24 mouse cellular contexts compared by ENCODE assay signal in genomic region chr5:142378068-142378467, GRCm38 (mm10).
"Had no signal": no experiment of that assay in that cellular context is flagged by ENCODE, and none has a peak within 500 bp of the region (broad histone marks: within the 10 kb centered on the region; RNA-seq: fewer than 3 reads in every experiment).

No protein-coding gene starts in this region.

- H3K9me3 ChIP-seq: heart, embryonic 10.5 days; hindbrain, embryonic 13.5 days; intestine, embryonic 15.5 days; liver, embryonic 12.5 days had no signal

- H3K27me3 ChIP-seq: heart, embryonic 12.5 days; hindbrain, embryonic 13.5 days; intestine, embryonic 15.5 days; limb, embryonic 12.5 days; limb, embryonic 15.5 days; liver, embryonic 12.5 days had no signal

- DNase-seq: gastrocnemius, adult 2 months; gastrocnemius, postnatal 10 days; gastrocnemius, postnatal 25 days; heart, adult 18-20 months; heart, postnatal 14 days; heart, postnatal 4 days; kidney, adult 18-20 months; kidney, adult 8-10 months; kidney, postnatal 10 days; kidney, postnatal 25 days; kidney, postnatal 4 days; left cerebral cortex, postnatal 4 days had no signal

- H3K4me1 ChIP-seq: heart, embryonic 10.5 days; hindbrain, embryonic 13.5 days; intestine, embryonic 15.5 days; liver, embryonic 12.5 days had no signal

- H3K4me2 ChIP-seq: heart, embryonic 12.5 days; hindbrain, embryonic 13.5 days; intestine, embryonic 15.5 days; limb, embryonic 12.5 days; limb, embryonic 15.5 days; liver, embryonic 12.5 days had no signal

- H3K27ac ChIP-seq: gastrocnemius, adult 2 months; heart, embryonic 10.5 days; hindbrain, embryonic 13.5 days; intestine, embryonic 15.5 days; layer of hippocampus, adult 2 months; limb, embryonic 12.5 days; limb, embryonic 15.5 days; liver, embryonic 12.5 days; liver, embryonic 14.5 days had no signal

- ATAC-seq: hindbrain, embryonic 16.5 days; inflammation-experienced regulatory T-cells, adult 6 months; intestine, embryonic 15.5 days; intestine, postnatal 0 days; liver, embryonic 12.5 days had no signal

- H3K4me3 ChIP-seq: gastrocnemius, adult 2 months; heart, embryonic 10.5 days; heart, embryonic 12.5 days; hindbrain, embryonic 13.5 days; intestine, embryonic 15.5 days; layer of hippocampus, adult 2 months; limb, embryonic 12.5 days; limb, embryonic 15.5 days; liver, embryonic 12.5 days had no signal

- H3K9ac ChIP-seq: heart, embryonic 12.5 days; hindbrain, embryonic 13.5 days; intestine, embryonic 15.5 days; limb, embryonic 12.5 days; limb, embryonic 15.5 days; liver, embryonic 12.5 days; liver, embryonic 14.5 days had no signal

- H3K36me3 ChIP-seq: heart, embryonic 10.5 days; heart, embryonic 12.5 days; hindbrain, embryonic 13.5 days; intestine, embryonic 15.5 days; limb, embryonic 12.5 days; limb, embryonic 15.5 days; liver, embryonic 12.5 days had no signal
